Mouse (Mus musculus) C2C12 (cell line): Measurements from ENCODE around the gene 1600015I10Rik. TPM values are rescaled to one million over a fixed set of nuclear protein-coding genes. Genes with fewer than 3 reads are reported as not detected.
"Not testable (repeated sequence)": the region's sequence is repeated elsewhere in the genome, so short reads cannot be mapped to it uniquely, and the experiment has no call there.

ENCODE experiments used
- H3K27me3 ChIP-seq: one replicate; pipeline ENCODE4 v1.6.1; 2011; ENCODE audit not compliant: control insufficient read depth, insufficient read depth, insufficient read length
- H3K36me3 ChIP-seq: one replicate; pipeline ENCODE4 v1.6.1; 2011; ENCODE audit not compliant: control insufficient read depth, insufficient read depth
- H3K4me3 ChIP-seq: one replicate; pipeline ENCODE4 v1.5.1; 2011; ENCODE audit warnings: mild to moderate bottlenecking, control low read depth; ENCODE audit not compliant: poor library complexity, insufficient read depth, severe bottlenecking
- H3K79me2 ChIP-seq: one replicate; pipeline ENCODE4 v1.6.1; 2011; ENCODE audit not compliant: control insufficient read depth, insufficient read depth
- H3K79me3 ChIP-seq: one replicate; pipeline ENCODE4 v1.6.1; 2011; ENCODE audit warnings: low read depth, control low read depth
- H3ac ChIP-seq: one replicate; pipeline ENCODE3; 2011; ENCODE audit warnings: low read depth; ENCODE audit not compliant: control insufficient read depth, insufficient read length
- CEBPB ChIP-seq: IDR thresholded peaks from one replicate; pipeline ENCODE4 v1.6.1; 2011; ENCODE audit warnings: low read depth, mild to moderate bottlenecking, control low read depth, moderate library complexity
- CTCF ChIP-seq: IDR thresholded peaks from one replicate; pipeline ENCODE4 v1.5.1; 2011; ENCODE audit not compliant: control insufficient read depth, insufficient read depth, insufficient read length
- FOSL1 ChIP-seq: IDR thresholded peaks from one replicate; pipeline ENCODE4 v1.8.0; 2011; ENCODE audit warnings: mild to moderate bottlenecking, low read length; ENCODE audit not compliant: poor library complexity, insufficient read depth, severe bottlenecking
- MAX ChIP-seq: IDR thresholded peaks from one replicate; pipeline ENCODE4 v1.6.1; 2011; ENCODE audit warnings: mild to moderate bottlenecking, control low read depth
- MYOD1 ChIP-seq: IDR thresholded peaks from one replicate; pipeline ENCODE4 v1.6.1; 2011; ENCODE audit warnings: low read depth; ENCODE audit not compliant: control insufficient read depth, insufficient read length
- MYOG ChIP-seq: IDR thresholded peaks from one replicate; pipeline ENCODE4 v1.6.1; 2011; ENCODE audit not compliant: control insufficient read depth, insufficient read length; ENCODE audit errors: extremely low read depth
- USF1 ChIP-seq: IDR thresholded peaks from one replicate; pipeline ENCODE4 v1.6.1; 2011; ENCODE audit warnings: low read depth, mild to moderate bottlenecking, control low read depth, moderate library complexity
- long read RNA-seq, 2 experiments: library from polyadenylated mRNA; unstranded; transcript quantifications; one replicate each; pipeline ENCODE4 v2.0.0; 2019 to 2020
- polyA plus RNA-seq: library from polyadenylated mRNA; unstranded; fragments of >200 nt; fragmentation: generic; extraction: Trizol; gene quantifications from one replicate; pipeline ENCODE4 v1.2.1, GENCODE M21; 2012; ENCODE audit warnings: missing spikeins

Gene 1600015I10Rik
- not detected for polyA plus RNA-seq
- long read RNA-seq, experiment 1: 0 reads
- long read RNA-seq, experiment 2: 0 reads

DNA sequence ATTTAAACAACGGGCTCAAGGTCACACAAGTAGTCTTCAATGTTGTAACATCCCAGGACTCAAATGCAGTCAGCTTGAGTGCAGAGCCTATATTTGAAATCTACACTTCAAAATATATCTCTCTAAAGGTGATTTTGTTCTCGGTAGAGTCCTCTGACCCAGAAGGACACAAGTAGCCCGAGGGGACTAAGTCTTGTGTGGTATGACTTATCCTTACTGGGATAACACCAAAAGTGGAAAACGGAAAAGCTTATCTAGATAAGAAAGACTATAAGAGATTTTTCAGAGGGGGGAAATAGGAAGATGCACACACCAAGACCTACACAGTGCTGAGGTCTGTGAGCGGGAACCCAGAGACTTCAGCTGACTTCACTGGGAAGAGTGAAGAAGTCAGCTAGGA lies at the start of gene 1600015I10Rik:
TSS of gene 1600015I10Rik (plus strand) at position 301 of the 400 bp plus-strand sequence.
- TF ChIP-seq CEBPB: no peak
- TF ChIP-seq MYOD1: no peak
- TF ChIP-seq CTCF: no peak
- no peak for TF ChIP-seq FOSL1
- no peak for TF ChIP-seq MYOG
- no peak for TF ChIP-seq USF1
- no peak for TF ChIP-seq MAX
- Histone ChIP-seq H3ac (no peak within 1 kb of the TSS), H3K27me3 (no peaks in the 10 kb centered on the region), H3K4me3 (no peak within 1 kb of the TSS), H3K36me3 (no peaks in the 10 kb centered on the region), H3K79me3 (no peaks in the 10 kb centered on the region), H3K79me2 (no peaks in the 10 kb centered on the region)

DNA sequence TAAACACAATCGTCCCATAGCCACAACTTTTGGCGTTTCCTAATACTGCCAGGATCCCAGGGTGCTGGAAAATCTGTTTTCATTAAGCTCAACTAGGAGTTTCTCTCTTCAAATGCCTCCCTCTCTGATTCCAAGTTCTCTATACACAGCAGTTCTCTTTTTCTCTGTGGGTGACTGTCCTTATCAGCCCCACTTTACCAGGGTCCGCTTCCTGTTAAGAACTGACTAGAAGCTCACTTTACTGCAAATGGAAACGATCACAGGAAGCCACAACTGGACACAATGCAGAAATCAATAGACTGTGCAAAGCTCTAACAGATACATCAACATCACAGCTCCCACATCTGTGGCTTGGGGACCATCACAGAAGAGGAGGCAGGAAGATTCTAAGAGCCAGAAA lies 35.5 kb upstream of the 1600015I10Rik start:
- Histone ChIP-seq H3K27me3 (no peaks in the 10 kb centered on the region), H3K4me3 (no peak overlapping the region), H3K79me3 (no peaks in the 10 kb centered on the region), H3K36me3 (no peaks in the 10 kb centered on the region), H3ac (no peak overlapping the region), H3K79me2 (no peaks in the 10 kb centered on the region)
- TF ChIP-seq CEBPB: no peak
- no peak for TF ChIP-seq USF1
- no peak for TF ChIP-seq CTCF
- no peak for TF ChIP-seq MAX
- TF ChIP-seq MYOG: no peak

DNA sequence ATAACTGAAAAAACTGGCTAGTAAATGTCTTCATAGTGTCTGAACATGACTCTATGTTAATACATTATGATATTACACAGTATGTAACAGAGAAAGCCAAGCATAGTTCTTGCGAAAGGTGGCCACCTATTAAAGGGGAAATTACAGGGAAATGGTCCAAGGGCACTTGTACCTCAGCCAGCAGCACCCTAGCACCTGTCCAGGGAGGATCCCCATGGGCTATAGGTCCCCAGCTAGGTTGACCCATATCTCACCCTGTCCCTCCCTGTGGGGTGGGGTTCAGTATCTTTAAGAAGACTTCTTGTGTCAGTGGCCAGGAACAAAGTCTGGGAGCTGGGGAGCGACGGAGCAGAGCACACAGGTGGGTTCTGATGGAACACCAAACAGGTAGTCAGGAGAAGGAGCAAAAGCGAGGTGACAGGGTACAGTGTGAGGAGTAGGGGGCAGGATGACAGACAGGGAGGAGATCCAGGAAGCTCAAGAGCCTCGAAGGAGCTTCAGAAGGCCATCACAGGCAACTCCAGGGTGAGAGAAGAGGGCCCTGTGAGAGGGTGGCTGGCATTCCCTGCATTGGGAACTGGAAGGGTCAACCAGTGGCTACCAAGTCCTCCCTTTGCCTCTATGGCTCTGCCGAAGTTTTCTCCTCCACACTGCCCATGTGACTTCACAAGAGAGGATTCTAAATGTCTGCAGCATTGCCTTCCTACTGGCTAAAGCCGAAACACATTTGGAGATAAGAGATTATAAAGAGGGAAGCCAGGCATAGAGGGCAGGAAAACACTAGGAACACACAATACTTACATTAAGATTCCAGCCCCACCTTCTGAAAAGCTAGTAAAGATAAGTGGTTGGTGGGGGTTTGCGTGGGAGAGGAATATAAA lies 34.5 kb upstream of the 1600015I10Rik start:
- H3K79me3 ChIP-seq: no peaks in the 10 kb centered on the region
- H3K4me3 ChIP-seq: no peak overlapping the region
- H3ac ChIP-seq: no peak overlapping the region
- H3K79me2 ChIP-seq: no peaks in the 10 kb centered on the region
- no peaks in the 10 kb centered on the region for H3K36me3 ChIP-seq
- TF ChIP-seq MAX: no peak
- TF ChIP-seq MYOG: no peak
- TF ChIP-seq CEBPB: no peak
- TF ChIP-seq FOSL1: no peak
- TF ChIP-seq CTCF: no peak
- no peak for TF ChIP-seq MYOD1
- TF ChIP-seq USF1: no peak
- H3K27me3 ChIP-seq: no peaks in the 10 kb centered on the region

DNA sequence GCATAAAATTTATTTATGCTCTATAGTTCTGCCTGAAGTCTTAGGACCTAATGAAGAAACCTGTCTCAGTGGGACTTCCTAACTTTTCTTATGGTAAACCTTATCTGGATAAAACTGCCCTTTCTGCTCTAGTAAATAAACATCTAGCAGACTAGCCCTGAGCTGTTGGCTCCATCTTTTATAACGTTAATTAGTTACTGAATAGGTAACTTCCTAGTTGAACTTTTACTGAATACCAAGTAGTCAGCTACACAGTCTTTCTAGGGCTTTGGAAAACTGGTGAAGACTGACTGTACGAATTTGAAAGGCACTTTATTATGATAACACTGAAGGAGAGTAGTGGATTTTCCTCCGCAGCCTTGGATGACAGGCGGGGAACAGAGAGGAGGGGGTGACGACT lies 33.8 kb upstream of the 1600015I10Rik start:
- no peak for TF ChIP-seq MAX
- no peak for TF ChIP-seq CEBPB
- no peak for TF ChIP-seq CTCF
- TF ChIP-seq MYOD1: no peak
- TF ChIP-seq FOSL1: no peak
- no peak for TF ChIP-seq USF1
- no peak for TF ChIP-seq MYOG
- Histone ChIP-seq H3K79me3 (no peaks in the 10 kb centered on the region), H3K4me3 (no peak overlapping the region), H3ac (no peak overlapping the region), H3K79me2 (no peaks in the 10 kb centered on the region), H3K27me3 (no peaks in the 10 kb centered on the region), H3K36me3 (no peaks in the 10 kb centered on the region)

DNA sequence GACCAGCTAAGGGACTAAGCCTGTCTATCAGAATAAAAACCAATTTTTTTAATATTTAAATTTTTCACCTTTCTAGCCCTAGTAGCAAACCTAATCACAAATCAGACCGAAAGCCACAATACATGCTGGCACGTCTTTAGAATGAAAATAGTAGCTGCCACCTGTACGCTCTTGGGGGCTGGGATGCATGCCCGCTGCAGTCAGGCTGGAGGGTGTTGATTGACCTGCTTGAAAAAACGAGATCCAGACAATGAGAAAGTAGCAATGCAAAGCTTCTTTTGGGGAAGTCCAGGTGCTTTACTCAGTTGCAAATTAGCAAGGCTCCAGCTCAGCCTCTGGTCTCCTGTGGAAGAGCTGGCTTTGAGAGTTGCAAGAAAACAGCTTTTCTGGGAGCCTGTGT lies 32.7 kb upstream of the 1600015I10Rik start:
- H3K4me3 ChIP-seq: no peak overlapping the region
- no peaks in the 10 kb centered on the region for H3K36me3 ChIP-seq
- no peak for TF ChIP-seq FOSL1
- TF ChIP-seq MYOG: no peak
- TF ChIP-seq USF1: no peak
- no peak for TF ChIP-seq CEBPB
- no peak for TF ChIP-seq CTCF
- TF ChIP-seq MYOD1: no peak
- TF ChIP-seq MAX: no peak
- H3K27me3 ChIP-seq: no peaks in the 10 kb centered on the region
- no peak overlapping the region for H3ac ChIP-seq
- no peaks in the 10 kb centered on the region for H3K79me3 ChIP-seq
- H3K79me2 ChIP-seq: no peaks in the 10 kb centered on the region

DNA sequence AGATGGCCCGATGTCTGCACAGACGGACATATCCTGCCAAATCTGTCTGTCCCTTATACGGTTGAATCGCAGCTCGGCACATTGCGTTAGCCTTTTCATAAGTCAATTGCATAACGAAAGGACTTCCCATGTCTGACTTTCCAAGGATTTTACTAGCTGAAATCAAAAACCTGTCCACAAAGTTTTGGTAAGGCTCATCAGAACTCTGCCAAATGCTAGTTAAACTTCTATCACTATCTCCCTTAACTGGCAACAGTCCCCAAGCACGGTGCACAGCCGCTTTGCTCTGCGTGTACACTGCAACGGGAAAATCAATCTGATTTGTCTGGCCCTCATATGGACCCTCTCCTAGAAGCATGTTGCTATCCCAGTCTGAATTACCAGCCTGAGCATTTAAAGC lies 28.4 kb upstream of the 1600015I10Rik start:
- not testable (repeated sequence) for H3K27me3 ChIP-seq, H3K4me3 ChIP-seq, H3K36me3 ChIP-seq, H3ac ChIP-seq, H3K79me3 ChIP-seq, H3K79me2 ChIP-seq
